In the genomic region with DNA sequence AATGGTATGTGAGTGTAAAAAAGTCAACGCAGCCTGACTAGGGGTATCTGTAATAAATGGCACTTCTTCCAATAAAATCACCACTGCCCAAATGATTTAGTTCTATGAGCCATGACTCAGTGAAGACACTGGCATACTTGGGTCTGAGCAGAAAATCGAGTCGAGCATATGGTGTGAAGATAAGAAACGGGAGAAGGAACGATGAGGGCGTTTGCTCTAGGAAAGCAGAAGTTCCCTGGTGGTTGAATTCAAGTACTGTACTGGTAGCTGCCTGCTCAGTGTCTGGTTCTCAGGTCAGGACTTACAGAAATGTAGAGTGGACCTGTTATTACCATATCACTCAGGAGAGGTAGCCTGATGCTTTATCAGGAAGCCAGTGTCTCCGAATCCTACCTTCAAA, we compare ENCODE assay signal across 21 mouse cellular contexts. TPM values are rescaled to one million over a fixed set of nuclear protein-coding genes. Genes with fewer than 3 reads are reported as not detected.
DNase-seq lines count a peak whose midpoint lies in the region; ATAC-seq and TF ChIP-seq lines count a peak whose summit lies in the region.
"Had no signal": no experiment of that assay in that cellular context is flagged by ENCODE, and none has a peak within 500 bp of the region (broad histone marks: within the 10 kb centered on the region; RNA-seq: fewer than 3 reads in every experiment).

No protein-coding gene starts in this region.

- DNase-seq in liver, postnatal 0 days, result no peak
- peak; percentile 12 for DNase-seq in ZHBTc4 (ENCODE audit: low read depth, low spot score)
- peak; percentile 33 for DNase-seq in splenic B cell, adult 2 months (ENCODE audit: low read depth, low spot score)
- DNase-seq in ovary, postnatal 36 days (ENCODE audit: low spot score), result no peak
- no peak for DNase-seq in spleen, postnatal 4 days (ENCODE audit: low spot score in 2 of 2)
- DNase-seq: adrenal gland, adult 8-10 months; cerebellum, adult 8-10 months; gastrocnemius, postnatal 36 days; heart, postnatal 36 days; kidney, adult 9 months; kidney, postnatal 36 days; lung, embryonic 14.5 days had no signal

- no peak overlapping the region for H3K4me2 ChIP-seq in liver, embryonic 12.5 days
- H3K4me2 ChIP-seq in liver, postnatal 0 days (ENCODE audit: low read depth, low read length), result no peak overlapping the region
- H3K4me2 ChIP-seq: heart, embryonic 15.5 days; hindbrain, embryonic 14.5 days; lung, embryonic 14.5 days; neural tube, embryonic 15.5 days had no signal

- H3K9me3 ChIP-seq in liver, embryonic 12.5 days (replicated peaks), result no peaks in the 10 kb centered on the region
- no peaks in the 10 kb centered on the region for H3K9me3 ChIP-seq in liver, postnatal 0 days (ENCODE audit: low read length)
- H3K9me3 ChIP-seq: forebrain, embryonic 10.5 days; heart, embryonic 15.5 days; limb, embryonic 10.5 days; neural tube, embryonic 15.5 days had no signal

- H3K36me3 ChIP-seq in liver, embryonic 12.5 days, result no peaks in the 10 kb centered on the region
- H3K36me3 ChIP-seq in liver, postnatal 0 days (replicated peaks; ENCODE audit: insufficient read depth, low read length), result no peaks in the 10 kb centered on the region
- H3K36me3 ChIP-seq in splenic B cell, adult 2 months (ENCODE audit: control insufficient read depth, insufficient read depth, low read length, poor library complexity, severe bottlenecking), result no peaks in the 10 kb centered on the region
- H3K36me3 ChIP-seq: forebrain, embryonic 10.5 days; heart, embryonic 15.5 days; limb, embryonic 10.5 days; neural tube, embryonic 15.5 days had no signal

- no peak for TF ChIP-seq CTCF in liver, postnatal 0 days (IDR thresholded peaks at IDR 0.05; ENCODE audit: low read depth)

- no peak overlapping the region for H3K4me3 ChIP-seq in liver, embryonic 12.5 days
- H3K4me3 ChIP-seq in liver, postnatal 0 days (ENCODE audit: low read depth, low read length), result no peak overlapping the region
- H3K4me3 ChIP-seq: forebrain, embryonic 10.5 days; heart, embryonic 15.5 days; limb, embryonic 10.5 days; neural tube, embryonic 15.5 days had no signal

- no peaks in the 10 kb centered on the region for H3K4me1 ChIP-seq in liver, embryonic 12.5 days
- H3K4me1 ChIP-seq in liver, postnatal 0 days (ENCODE audit: insufficient read depth), result no peaks in the 10 kb centered on the region
- H3K4me1 ChIP-seq: forebrain, embryonic 10.5 days; heart, embryonic 15.5 days; limb, embryonic 10.5 days; neural tube, embryonic 15.5 days had no signal

- 0 out of 2 replicates have a peak, but pooled peaks have one; percentile 52 for ATAC-seq in liver, embryonic 12.5 days
- ATAC-seq in liver, postnatal 0 days, result no peak
- ATAC-seq in hematopoietic stem cell, adult 5-6 weeks (replicated peaks in 1 of 2; ENCODE audit: insufficient read depth in 1 of 2, low FRiP score in 2 of 2, low TSS enrichment in 1 of 2, low read depth in 1 of 2, poor library complexity in 2 of 2, severe bottlenecking in 2 of 2), result peak; percentile 90 to 91
- ATAC-seq: forebrain, embryonic 16.5 days; inflammation-experienced regulatory T-cells, adult 6 months had no signal

- WGBS in liver, embryonic 12.5 days (ENCODE audit: insufficient replicate concordance), result 27% methylated on average over 7 of the region's 7 CpGs
- 37% methylated on average over 7 of the region's 7 CpGs for WGBS in liver, postnatal 0 days (ENCODE audit: insufficient replicate concordance)

- peaks cover 24% of the 10 kb centered on the region for H3K27me3 ChIP-seq in liver, embryonic 12.5 days (replicated peaks)
- no peaks in the 10 kb centered on the region for H3K27me3 ChIP-seq in liver, postnatal 0 days (ENCODE audit: insufficient read depth, low read length)
- H3K27me3 ChIP-seq in splenic B cell, adult 2 months (ENCODE audit: control insufficient read depth, insufficient read depth, low read length, poor library complexity, severe bottlenecking), result no peaks in the 10 kb centered on the region

- H3K9ac ChIP-seq in liver, embryonic 12.5 days, result no peak overlapping the region
- no peak overlapping the region for H3K9ac ChIP-seq in liver, postnatal 0 days (replicated peaks)
- H3K9ac ChIP-seq: heart, embryonic 15.5 days; hindbrain, embryonic 14.5 days; lung, embryonic 14.5 days; neural tube, embryonic 15.5 days had no signal

- no peak for TF ChIP-seq EP300 in liver, postnatal 0 days (IDR thresholded peaks at IDR 0.05; ENCODE audit: low read depth)

- H3K27ac ChIP-seq in liver, embryonic 12.5 days, result no peak overlapping the region
- no peak overlapping the region for H3K27ac ChIP-seq in liver, postnatal 0 days (ENCODE audit: low read depth)
- H3K27ac ChIP-seq: forebrain, embryonic 10.5 days; heart, embryonic 15.5 days; hindbrain, embryonic 14.5 days; limb, embryonic 10.5 days; neural tube, embryonic 15.5 days had no signal

RNA-seq across cellular contexts. Expression of a gene that starts 6.2 kb away (rescaled TPM):
- polyA plus RNA-seq in liver, embryonic 12.5 days (2016; fragmentation: Nextera tagmentation; extraction: Ambion mirVana), result 0.55 and 0.92 TPM in 2 replicates
- 0.97 and 1.0 TPM in 2 replicates for polyA plus RNA-seq in liver, postnatal 0 days (2015; fragmentation: Nextera tagmentation; extraction: Ambion mirVana)
- not detected in 2 replicates for total RNA-seq in hematopoietic stem cell, adult 5-6 weeks (2017)

RNA-seq across cellular contexts. Expression of a gene that starts 54.6 kb away (rescaled TPM):
- 12.7 and 13.4 TPM in 2 replicates for polyA plus RNA-seq in liver, embryonic 12.5 days (2016; fragmentation: Nextera tagmentation; extraction: Ambion mirVana)
- 5.0 and 5.3 TPM in 2 replicates for polyA plus RNA-seq in liver, postnatal 0 days (2015; fragmentation: Nextera tagmentation; extraction: Ambion mirVana)
- total RNA-seq in hematopoietic stem cell, adult 5-6 weeks (2017), result 32.3 and 54.1 TPM in 2 replicates

Comparison
In these comparisons a context has a peak if more than half of its experiments do, and no peak if none do; other contexts are left out.
1. DNase-seq: peak in ZHBTc4 (single experiment) and splenic B cell, adult 2 months (single experiment); none in liver, postnatal 0 days (single experiment), ovary, postnatal 36 days (single experiment) and spleen, postnatal 4 days (0 of 2).